In the genomic region with DNA sequence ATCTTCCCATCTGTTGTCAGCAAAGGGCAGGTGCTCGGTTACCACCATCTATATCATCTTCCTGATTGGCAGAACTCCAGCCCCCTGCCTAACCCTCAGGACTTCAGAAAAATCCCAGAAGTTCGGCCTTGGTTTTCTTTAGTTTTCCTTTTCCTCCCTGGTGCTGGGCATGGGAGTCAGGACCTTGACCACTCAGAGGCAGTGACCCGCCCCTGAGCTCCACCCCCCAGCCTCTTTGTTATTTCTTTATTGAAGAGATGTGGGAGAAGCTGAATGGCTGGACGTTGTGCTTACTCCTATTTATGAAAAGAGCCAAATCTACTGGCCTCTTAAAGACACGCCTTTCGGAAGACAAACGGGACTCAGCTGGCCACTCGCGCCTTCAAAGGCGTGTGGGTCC, we compare ENCODE assay signal across 8 mouse cellular contexts. TPM values are rescaled to one million over a fixed set of nuclear protein-coding genes. Genes with fewer than 3 reads are reported as not detected.
DNase-seq lines count a peak whose midpoint lies in the region; ATAC-seq lines count a peak whose summit lies in the region.

No protein-coding gene starts in this region.

- no peaks in the 10 kb centered on the region for H3K36me3 ChIP-seq in embryonic facial prominence, embryonic 11.5 days (replicated peaks; ENCODE audit: control insufficient read depth, insufficient read depth, low read depth, low read length)
- H3K36me3 ChIP-seq in midbrain, embryonic 15.5 days (replicated peaks), result no peaks in the 10 kb centered on the region

- no peaks in the 10 kb centered on the region for H3K9me3 ChIP-seq in embryonic facial prominence, embryonic 11.5 days (replicated peaks; ENCODE audit: control insufficient read depth, low read length)
- no peaks in the 10 kb centered on the region for H3K9me3 ChIP-seq in midbrain, embryonic 15.5 days

- 5% methylated on average over 10 of the region's 10 CpGs for WGBS in embryonic facial prominence, embryonic 11.5 days
- 5% methylated on average over 10 of the region's 10 CpGs for WGBS in midbrain, embryonic 15.5 days

- H3K4me3 ChIP-seq in embryonic facial prominence, embryonic 11.5 days (ENCODE audit: low read depth, low read length), result peak overlapping the region; percentile 30
- H3K4me3 ChIP-seq in midbrain, embryonic 15.5 days, result peak overlapping the region; percentile 86

- peak; percentile 63 for DNase-seq in ovary, adult 18-20 months (ENCODE audit: low spot score)
- DNase-seq in ovary, postnatal 14 days (ENCODE audit: low spot score), result no peak
- DNase-seq in embryonic facial prominence, embryonic 11.5 days (ENCODE audit: low spot score), result peak; percentile 30
- DNase-seq in heart, postnatal 4 days, result peak; percentile 66
- peak; percentile 33 for DNase-seq in liver
- DNase-seq in right cerebral cortex, adult 2 months (ENCODE audit: low spot score in 2 of 2), result no peak

- H3K27me3 ChIP-seq in embryonic facial prominence, embryonic 11.5 days (ENCODE audit: control insufficient read depth, insufficient read depth, low read length), result peaks cover 15% of the 10 kb centered on the region
- H3K27me3 ChIP-seq in midbrain, embryonic 15.5 days (replicated peaks), result peaks cover 6% of the 10 kb centered on the region; the same call in 1 of the 2 replicates

- peak overlapping the region; percentile 37 for H3K4me2 ChIP-seq in embryonic facial prominence, embryonic 11.5 days (ENCODE audit: low read depth, low read length)
- H3K4me2 ChIP-seq in midbrain, embryonic 15.5 days, result peak overlapping the region; percentile 77

- H3K4me1 ChIP-seq in embryonic facial prominence, embryonic 11.5 days (ENCODE audit: control insufficient read depth, insufficient read depth, low read length), result no peaks in the 10 kb centered on the region; the same call in 1 of the 2 replicates
- peaks cover 21% of the 10 kb centered on the region for H3K4me1 ChIP-seq in midbrain, embryonic 15.5 days

- no peak overlapping the region for H3K27ac ChIP-seq in embryonic facial prominence, embryonic 11.5 days (replicated peaks; ENCODE audit: low read depth, low read length)
- H3K27ac ChIP-seq in midbrain, embryonic 15.5 days, result peak overlapping the region; percentile 90

- ATAC-seq in embryonic facial prominence, embryonic 11.5 days (replicated peaks; ENCODE audit: insufficient number of reproducible peaks, low FRiP score, low TSS enrichment, low read depth), result peak; percentile 24
- peak; percentile 34 for ATAC-seq in midbrain, embryonic 15.5 days (replicated peaks)
- no peak; the same call in 1 of the 2 replicates for ATAC-seq in erythroid progenitor cell, adult 5-6 weeks (replicated peaks; ENCODE audit: low FRiP score, poor library complexity, severe bottlenecking)

- peak overlapping the region; percentile 40 for H3K9ac ChIP-seq in embryonic facial prominence, embryonic 11.5 days (replicated peaks; ENCODE audit: low read length)
- H3K9ac ChIP-seq in midbrain, embryonic 15.5 days, result peak overlapping the region; percentile 67

RNA-seq across cellular contexts. Expression of a gene that starts 0.6 kb away (rescaled TPM):
- polyA plus RNA-seq in embryonic facial prominence, embryonic 11.5 days (2014; fragmentation: Nextera tagmentation; extraction: Ambion mirVana), result 2.8 and 6.4 TPM in 2 replicates
- 10 to 100 TPM; 19.3 to 23.8 TPM for total RNA-seq in heart, postnatal 4 days (2021)
- 33.6 and 35.7 TPM in 2 replicates for polyA plus RNA-seq in midbrain, embryonic 15.5 days (2015; fragmentation: Nextera tagmentation; extraction: Ambion mirVana)
- 4.7 and 5.0 TPM in 2 replicates for total RNA-seq in erythroid progenitor cell, adult 5-6 weeks (2015; ENCODE audit: low replicate concordance)
- total RNA-seq in erythroid progenitor cell, adult 5-6 weeks (2017; ENCODE audit: low replicate concordance), result 1.9 and 7.3 TPM in 2 replicates

RNA-seq across cellular contexts. Expression of a gene that starts 12.0 kb away (rescaled TPM):
- polyA plus RNA-seq in embryonic facial prominence, embryonic 11.5 days (2014; fragmentation: Nextera tagmentation; extraction: Ambion mirVana), result 23.8 and 23.9 TPM in 2 replicates
- 10 to 100 TPM; 39.5 to 40.8 TPM for total RNA-seq in heart, postnatal 4 days (2021)
- 31.3 and 33.8 TPM in 2 replicates for polyA plus RNA-seq in midbrain, embryonic 15.5 days (2015; fragmentation: Nextera tagmentation; extraction: Ambion mirVana)
- total RNA-seq in erythroid progenitor cell, adult 5-6 weeks (2015; ENCODE audit: low replicate concordance), result 6.8 and 8.0 TPM in 2 replicates
- 9.2 and 9.6 TPM in 2 replicates for total RNA-seq in erythroid progenitor cell, adult 5-6 weeks (2017; ENCODE audit: low replicate concordance)

Comparison
In these comparisons a context has a peak if more than half of its experiments do, and no peak if none do; other contexts are left out.
1. DNase-seq: peak in ovary, adult 18-20 months (single experiment), embryonic facial prominence, embryonic 11.5 days (single experiment), heart, postnatal 4 days (single experiment) and liver (single experiment); none in ovary, postnatal 14 days (single experiment) and right cerebral cortex, adult 2 months (0 of 2).